Mouse (Mus musculus) midbrain, embryonic 12.5 days (tissue): ENCODE data around the gene Taf12. TPM values are rescaled to one million over a fixed set of nuclear protein-coding genes. Genes with fewer than 3 reads are reported as not detected.
"Not testable (repeated sequence)": the region's sequence is repeated elsewhere in the genome, so short reads cannot be mapped to it uniquely, and the experiment has no call there.

Experiments
- ATAC-seq: fragments of 200-750 bp; cut with Nextera tagmentation; 2 replicates; pipeline ENCODE4 v1.8.0; 2017; ENCODE audit warnings: low read depth, moderate TSS enrichment, moderate library complexity; ENCODE audit not compliant: low FRiP score
- H3K27ac ChIP-seq: fragments of 300-500 bp; sonication (generic); replicated peaks from 2 replicates; pipeline ENCODE4 v1.5.1; 2016; ENCODE audit warnings: mild to moderate bottlenecking
- H3K27me3 ChIP-seq: fragments of 300-500 bp; sonication (generic); 2 replicates; pipeline ENCODE4 v1.6.1; 2016; ENCODE audit warnings: mild to moderate bottlenecking
- H3K36me3 ChIP-seq: fragments of 300-500 bp; sonication (generic); 2 replicates; pipeline ENCODE4 v1.6.1; 2016
- H3K4me1 ChIP-seq: fragments of 300-500 bp; sonication (generic); 2 replicates; pipeline ENCODE4 v1.6.1; 2016
- H3K4me2 ChIP-seq: fragments of 300-500 bp; sonication (generic); replicated peaks from 2 replicates; pipeline ENCODE4 v1.6.1; 2016; ENCODE audit warnings: mild to moderate bottlenecking, moderate library complexity
- H3K4me3 ChIP-seq: fragments of 300-500 bp; sonication (generic); 2 replicates; pipeline ENCODE4 v1.5.1; 2016; ENCODE audit warnings: mild to moderate bottlenecking
- H3K9ac ChIP-seq: fragments of 300-500 bp; sonication (generic); replicated peaks from 2 replicates; pipeline ENCODE4 v1.6.1; 2016; ENCODE audit warnings: mild to moderate bottlenecking, moderate library complexity
- H3K9me3 ChIP-seq: fragments of 300-500 bp; sonication (generic); 2 replicates; pipeline ENCODE4 v1.6.1; 2016; ENCODE audit warnings: mild to moderate bottlenecking
- WGBS: fragments of 180-500 bp; shearing (Covaris S2); methylation state at CpG from one replicate; pipeline ENCODE4 v1.1.7; 2016; 5-methylcytosine and 5-hydroxymethylcytosine counted together
- polyA plus RNA-seq: library from polyadenylated mRNA; unstranded; fragments of >200 nt; fragmentation: Nextera tagmentation; extraction: Ambion mirVana; gene quantifications from 2 replicates; pipeline ENCODE4 v1.2.1, GENCODE M21; 2016

Taf12 gene
- polyA plus RNA-seq, 1 experiment from 2014 or later, result 58.3 TPM

- H3K4me2 ChIP-seq, result peak overlapping the region; percentile 61
- ATAC-seq, H3K27ac ChIP-seq, H3K36me3 ChIP-seq, H3K9me3 ChIP-seq, H3K27me3 ChIP-seq, H3K4me1 ChIP-seq: not testable (repeated sequence)
- H3K4me3 ChIP-seq, result peak overlapping the region; percentile 45
- 44% methylated on average over 6 of the region's 6 CpGs for WGBS
- peak overlapping the region; percentile 58; the same call in 1 of the 2 replicates for H3K9ac ChIP-seq
These were observed 29.3 kb downstream of the Taf12 start for GRCm38 (mm10) chr4:132303484-132303883.

GRCm38 (mm10) chr4:132305276-132305675, 31.1 kb downstream of the Taf12 start:
- Histone ChIP-seq H3K4me2 (no peak overlapping the region), H3K4me3 (no peak overlapping the region), H3K27ac (no peak overlapping the region), H3K27me3 (no peaks in the 10 kb centered on the region), H3K9me3 (no peaks in the 10 kb centered on the region), H3K36me3 (peaks cover 4% of the 10 kb centered on the region), H3K4me1 (peaks cover 18% of the 10 kb centered on the region), H3K9ac (no peak overlapping the region)
- no peak for ATAC-seq
- 86% methylated on average over 8 of the region's 8 CpGs for WGBS

- Histone ChIP-seq H3K27ac (no peak overlapping the region), H3K27me3 (no peaks in the 10 kb centered on the region), H3K4me2 (no peak overlapping the region), H3K9ac (no peak overlapping the region), H3K4me1 (peaks cover 21% of the 10 kb centered on the region), H3K9me3 (no peaks in the 10 kb centered on the region), H3K36me3 (peaks cover 11% of the 10 kb centered on the region), H3K4me3 (no peak overlapping the region)
- WGBS, result 77% methylated on average over 6 of the region's 6 CpGs
- ATAC-seq, result no peak
These were observed 31.8 kb downstream of the Taf12 start for GRCm38 (mm10) chr4:132306004-132306403.

- Histone ChIP-seq H3K4me3 (peak overlapping the region; percentile 65), H3K27ac (peak overlapping the region; percentile 84), H3K4me2 (peak overlapping the region; percentile 93), H3K36me3 (peaks cover 33% of the 10 kb centered on the region), H3K27me3 (no peaks in the 10 kb centered on the region), H3K9ac (peak overlapping the region; percentile 81), H3K9me3 (no peaks in the 10 kb centered on the region), H3K4me1 (peaks cover 14% of the 10 kb centered on the region)
- ATAC-seq, result peak; percentile 91
- 1% methylated on average over 41 of the region's 41 CpGs for WGBS
These were observed 34.4 kb downstream of the Taf12 start for GRCm38 (mm10) chr4:132308437-132309139.

GRCm38 (mm10) chr4:132309140-132309848, 35.1 kb downstream of the Taf12 start:
- Histone ChIP-seq H3K27ac (peak overlapping the region; percentile 84), H3K27me3 (no peaks in the 10 kb centered on the region), H3K36me3 (peaks cover 40% of the 10 kb centered on the region), H3K4me2 (peak overlapping the region; percentile 93), H3K9ac (peak overlapping the region; percentile 81), H3K4me3 (peak overlapping the region; percentile 65), H3K4me1 (peaks cover 14% of the 10 kb centered on the region), H3K9me3 (no peaks in the 10 kb centered on the region)
- ATAC-seq, result no peak
- 1% methylated on average over 15 of the region's 15 CpGs for WGBS

GRCm38 (mm10) chr4:132309849-132310472, 35.8 kb downstream of the Taf12 start:
- Histone ChIP-seq H3K9me3 (no peaks in the 10 kb centered on the region), H3K27ac (peak overlapping the region; percentile 84), H3K4me3 (peak overlapping the region; percentile 65), H3K4me2 (peak overlapping the region; percentile 93), H3K27me3 (no peaks in the 10 kb centered on the region), H3K9ac (peak overlapping the region; percentile 81), H3K4me1 (peaks cover 14% of the 10 kb centered on the region), H3K36me3 (peaks cover 41% of the 10 kb centered on the region)
- 38% methylated on average over 10 of the region's 10 CpGs for WGBS
- ATAC-seq, result no peak

- no peak overlapping the region for H3K4me3 ChIP-seq
- WGBS, result 36% methylated on average over 1 of the region's 1 CpGs
- no peak for ATAC-seq
These were observed 37.0 kb downstream of the Taf12 start for GRCm38 (mm10) chr4:132311209-132311608.

GRCm38 (mm10) chr4:132311801-132312200, 37.6 kb downstream of the Taf12 start:
- Histone ChIP-seq H3K4me2 (no peak overlapping the region), H3K9ac (no peak overlapping the region), H3K27ac (no peak overlapping the region), H3K36me3 (peaks cover 52% of the 10 kb centered on the region), H3K4me3 (no peak overlapping the region), H3K27me3 (no peaks in the 10 kb centered on the region), H3K4me1 (peaks cover 14% of the 10 kb centered on the region), H3K9me3 (no peaks in the 10 kb centered on the region)
- WGBS, result 54% methylated on average over 3 of the region's 3 CpGs
- ATAC-seq, result no peak

More at GRCm38 (mm10) chr4:132311209-132311608, 37.0 kb downstream of the Taf12 start:
- Histone ChIP-seq H3K9me3 (no peaks in the 10 kb centered on the region), H3K27me3 (no peaks in the 10 kb centered on the region), H3K27ac (no peak overlapping the region), H3K9ac (no peak overlapping the region), H3K4me1 (peaks cover 14% of the 10 kb centered on the region), H3K36me3 (peaks cover 46% of the 10 kb centered on the region), H3K4me2 (no peak overlapping the region)

- no peak overlapping the region for H3K4me2 ChIP-seq
- no peaks in the 10 kb centered on the region for H3K9me3 ChIP-seq
- H3K27me3 ChIP-seq, result no peaks in the 10 kb centered on the region
- no peak overlapping the region for H3K27ac ChIP-seq
- peaks cover 61% of the 10 kb centered on the region for H3K36me3 ChIP-seq
- no peak for ATAC-seq
- H3K9ac ChIP-seq, result no peak overlapping the region
- 88% methylated on average over 5 of the region's 5 CpGs for WGBS
- H3K4me3 ChIP-seq, result no peak overlapping the region
- H3K4me1 ChIP-seq, result peaks cover 14% of the 10 kb centered on the region
These were observed 38.5 kb downstream of the Taf12 start for GRCm38 (mm10) chr4:132312627-132313026.

- no peak overlapping the region for H3K9ac ChIP-seq
- WGBS, result 90% methylated on average over 8 of the region's 8 CpGs
- no peaks in the 10 kb centered on the region for H3K4me1 ChIP-seq
- H3K4me2 ChIP-seq, result no peak overlapping the region
- ATAC-seq, result no peak
- H3K9me3 ChIP-seq, result no peaks in the 10 kb centered on the region
- H3K36me3 ChIP-seq, result peaks cover 81% of the 10 kb centered on the region
- no peak overlapping the region for H3K4me3 ChIP-seq
- no peak overlapping the region for H3K27ac ChIP-seq
- H3K27me3 ChIP-seq, result no peaks in the 10 kb centered on the region
These were observed 41.5 kb downstream of the Taf12 start for GRCm38 (mm10) chr4:132315711-132316110.

GRCm38 (mm10) chr4:132326481-132326880, 52.3 kb downstream of the Taf12 start:
- Histone ChIP-seq H3K4me2 (no peak overlapping the region), H3K4me3 (no peak overlapping the region), H3K4me1 (peaks cover 9% of the 10 kb centered on the region), H3K9me3 (no peaks in the 10 kb centered on the region), H3K27me3 (no peaks in the 10 kb centered on the region), H3K9ac (no peak overlapping the region), H3K27ac (no peak overlapping the region), H3K36me3 (peaks cover 42% of the 10 kb centered on the region)
- no peak for ATAC-seq
- 82% methylated on average over 5 of the region's 5 CpGs for WGBS

GRCm38 (mm10) chr4:132328391-132328982, 54.3 kb downstream of the Taf12 start:
- Histone ChIP-seq H3K27ac (peak overlapping the region; percentile 85), H3K4me3 (peak overlapping the region; percentile 82), H3K9ac (peak overlapping the region; percentile 90), H3K9me3 (no peaks in the 10 kb centered on the region), H3K4me1 (peaks cover 9% of the 10 kb centered on the region), H3K4me2 (peak overlapping the region; percentile 80), H3K27me3 (no peaks in the 10 kb centered on the region), H3K36me3 (peaks cover 43% of the 10 kb centered on the region)
- WGBS, result 45% methylated on average over 14 of the region's 14 CpGs
- ATAC-seq, result no peak
